Mouse (Mus musculus) left cerebral cortex, adult 6 months (tissue): ENCODE measurements around the gene Fam213b. TPM values are rescaled to one million over a fixed set of nuclear protein-coding genes. Genes with fewer than 3 reads are reported as not detected.

Experiments
- long read RNA-seq, 2 experiments: library from polyadenylated mRNA; unstranded; transcript quantifications; one replicate each; pipeline ENCODE4 v2.0.0; 2019 to 2020
- polyA plus RNA-seq: library from polyadenylated mRNA; unstranded; fragments of <200 nt; fragmentation: Nextera tagmentation; gene quantifications from 2 replicates; pipeline ENCODE4 v1.2.3, GENCODE M21; 2021

Fam213b gene
- 188 and 207 TPM in 2 replicates for polyA plus RNA-seq
- long read RNA-seq, experiment 1, transcript Fam213b-201 (7 exons, 883 nt), result major isoform, 95 of 101 reads
- long read RNA-seq, experiment 1, partial matches to known transcripts, result 2 of 101 reads
- long read RNA-seq, experiment 1, other reads (novel, unspliced or antisense), result 4 of 101 reads
- long read RNA-seq, experiment 2, transcript Fam213b-201 (7 exons, 883 nt), result major isoform, 167 of 194 reads
- long read RNA-seq, experiment 2, partial matches to known transcripts, result 19 of 194 reads
- long read RNA-seq, experiment 2, other reads (novel, unspliced or antisense), result 8 of 194 reads

DNA sequence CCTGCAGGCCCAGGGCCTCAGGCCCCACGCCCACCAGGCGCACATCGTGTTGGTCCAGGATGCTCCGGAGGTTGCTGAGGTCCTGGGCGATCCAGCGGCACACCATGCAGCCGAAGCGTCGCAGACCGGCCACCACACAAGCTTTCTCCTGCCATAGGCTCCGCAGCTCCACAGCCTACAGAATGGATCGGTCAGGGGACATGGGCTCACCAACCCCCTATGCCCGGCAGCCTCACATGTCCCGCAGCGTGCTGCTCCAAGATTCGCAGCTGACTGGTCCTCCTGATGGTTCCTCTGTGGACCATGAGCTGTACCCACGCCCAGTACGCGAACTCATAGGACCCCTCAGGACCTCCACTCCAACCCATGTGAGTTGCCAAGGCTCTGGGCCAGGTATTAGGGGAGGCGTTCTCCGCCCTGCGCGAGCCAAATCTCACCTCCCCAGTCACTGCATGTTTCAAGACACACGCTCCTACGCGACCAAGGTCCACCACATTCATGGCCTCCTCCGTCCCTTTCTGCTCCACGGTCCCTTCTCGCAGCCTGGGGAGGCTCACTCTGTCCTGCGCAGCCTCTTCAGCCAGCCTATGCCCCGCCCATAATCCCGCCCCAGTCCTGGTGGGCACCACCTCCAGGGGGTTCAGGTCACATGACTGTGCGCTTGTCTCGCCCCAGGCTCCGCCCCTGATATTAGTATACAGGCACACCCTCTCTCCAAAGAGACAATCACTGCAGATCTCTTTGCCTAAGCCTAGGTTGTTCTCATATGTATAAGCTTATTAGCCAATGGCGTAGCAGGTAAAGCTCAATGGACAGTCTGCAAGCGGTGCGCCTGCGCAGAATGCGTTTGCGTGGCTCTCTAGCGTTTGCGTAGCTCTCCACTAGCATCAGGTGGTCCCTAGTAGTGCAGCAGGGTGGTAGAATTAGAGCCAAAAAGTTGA, at the start of gene Fam213b:
Gene Fam213b (minus strand): TSS at position 630 of the 941 bp plus-strand sequence.

DNA sequence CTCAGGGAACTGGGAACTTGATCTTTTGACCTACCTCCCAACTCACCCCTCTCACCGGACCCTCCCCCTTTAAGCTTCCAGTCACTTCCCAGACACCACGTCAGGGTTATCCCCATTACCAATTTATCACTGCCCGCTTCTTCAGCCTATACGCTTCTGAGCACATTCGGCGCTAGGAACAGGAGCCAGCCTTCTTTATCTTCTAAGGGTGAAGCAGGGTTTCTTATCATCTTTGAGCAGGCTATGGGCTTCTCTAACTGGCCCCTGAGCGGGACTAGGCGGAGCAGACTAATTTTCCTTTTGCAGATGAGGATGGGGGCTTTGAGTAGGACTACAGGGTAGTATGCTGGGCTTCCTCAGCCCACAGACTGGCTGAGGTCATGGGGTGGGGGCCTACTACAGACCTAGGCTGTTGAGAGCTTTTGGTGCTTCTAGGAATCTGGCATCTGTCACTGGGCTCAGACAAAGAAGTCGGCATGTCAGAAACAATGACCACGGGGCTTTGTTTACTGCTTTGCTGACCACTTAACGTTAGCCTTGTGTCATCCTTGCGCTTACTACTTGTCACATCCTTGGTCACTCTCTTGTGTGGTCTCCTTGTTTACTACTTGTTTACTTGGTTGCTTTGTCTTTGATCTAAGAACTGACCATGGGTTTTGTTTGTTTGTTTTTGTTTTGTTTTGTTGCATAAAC, 29.6 kb upstream of the Fam213b start, which contains the start of gene Tnfrsf14:
Gene Tnfrsf14 (minus strand): TSS at position 169 of the 693 bp plus-strand sequence.

DNA sequence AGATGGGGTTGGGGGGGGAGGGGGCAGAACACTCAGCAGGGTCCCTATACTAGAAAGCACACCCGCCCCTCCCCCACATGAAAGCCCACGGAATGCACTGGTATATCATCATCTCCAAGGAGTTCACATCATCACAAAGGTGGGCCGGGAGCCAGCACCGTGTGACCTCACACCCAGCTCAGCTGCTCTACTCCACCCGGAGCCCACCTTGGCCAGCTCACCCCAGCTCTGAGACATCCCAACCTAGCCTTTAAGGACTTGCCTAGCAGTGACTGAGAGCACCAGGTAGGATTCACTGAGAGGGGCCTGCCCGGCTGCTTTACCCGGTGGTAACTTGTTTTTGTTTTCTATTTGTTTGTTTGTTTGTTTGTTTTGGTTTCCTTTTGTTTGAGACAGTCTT, 29.5 kb downstream of the Fam213b start, which contains the start of gene Mmel1:
Gene Mmel1 (plus strand): TSS at position 146 of the 400 bp plus-strand sequence.

Other genes starting within 250 kb of the Fam213b start
- gene Actrt2, start 231.3 kb downstream of the Fam213b start, polyA plus RNA-seq, result not detected in 2 replicates
- 3.3 TPM in 2 replicates for gene Ttc34, start 61.7 kb downstream of the Fam213b start, polyA plus RNA-seq
- gene Mmel1, start 29.6 kb downstream of the Fam213b start, polyA plus RNA-seq, result 0.80 and 1.4 TPM in 2 replicates
- gene Tnfrsf14, start 29.4 kb upstream of the Fam213b start, polyA plus RNA-seq, result 0.34 and 1.1 TPM in 2 replicates
- gene Hes5, start 61.8 kb upstream of the Fam213b start, polyA plus RNA-seq, result 45.2 and 84.2 TPM in 2 replicates
- gene Pank4, start 65.0 kb upstream of the Fam213b start, polyA plus RNA-seq, result 18.0 and 25.6 TPM in 2 replicates
- 11.6 and 12.0 TPM in 2 replicates for gene Plch2, start 157.6 kb upstream of the Fam213b start, polyA plus RNA-seq
- 11.3 and 14.4 TPM in 2 replicates for gene Pex10, start 167.9 kb upstream of the Fam213b start, polyA plus RNA-seq
- gene Rer1, start 187.2 kb upstream of the Fam213b start, polyA plus RNA-seq, result 173 and 208 TPM in 2 replicates
- 3.2 and 3.6 TPM in 2 replicates for gene Morn1, start 187.4 kb upstream of the Fam213b start, polyA plus RNA-seq